Mouse (Mus musculus): ENCODE results near the gene Oxld1. TPM values are rescaled to one million over a fixed set of nuclear protein-coding genes. Genes with fewer than 3 reads are reported as not detected.

Oxld1 gene
- total and polyA plus RNA-seq, 3 experiments: 10.4 to 31.4 (median 20.3) TPM

DNA sequence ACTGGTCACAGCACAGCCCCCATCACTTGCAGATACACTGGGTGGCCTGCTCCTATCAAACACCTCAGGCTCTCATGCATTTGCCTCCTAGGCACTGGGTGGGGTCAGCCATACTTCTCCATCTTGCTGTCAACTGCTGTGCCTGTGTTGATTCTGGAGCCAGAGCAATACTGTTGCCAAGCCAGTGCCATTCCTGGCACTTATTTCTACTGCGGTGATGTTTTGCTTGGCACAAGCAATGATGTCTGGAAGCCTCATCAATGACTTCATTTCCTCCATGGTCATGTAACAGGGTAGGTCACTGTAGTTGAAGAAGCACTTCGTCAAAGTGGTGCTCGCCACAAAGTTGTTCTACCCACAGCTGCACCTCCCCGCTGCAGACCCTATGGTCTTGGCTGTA is 7.7 kb upstream of the Oxld1 start:
- in situ Hi-C loops (cut with MboI; ENCODE audit: low pct_ligation_motif_present, low pct_unique_long_range_greater_than_20kb, low sequenced_read_pairs) (no loop called here), dilution Hi-C loops (cut with MboI; ENCODE audit: extremely low pct_ligation_motif_present, extremely low pct_unique_long_range_greater_than_20kb, low sequenced_read_pairs) (no loop called here)
- no peak overlapping the region for H3K4me2 ChIP-seq (ENCODE audit: insufficient read depth, low read depth, poor library complexity, severe bottlenecking)
- no peak overlapping the region for H3K9ac ChIP-seq (ENCODE audit: insufficient read depth, low read depth)
- no peaks in the 10 kb centered on the region for H3K27me3 ChIP-seq (replicated peaks)
- TF ChIP-seq PAX5 (IDR thresholded peaks at IDR 0.05; ENCODE audit: low read length) (no peak), GABPA (IDR thresholded peaks at IDR 0.05; ENCODE audit: insufficient replicate concordance, low read depth, low read length) (no peak), JUN (IDR thresholded peaks at IDR 0.05; ENCODE audit: insufficient read depth, low read depth, low read length) (no peak), ZKSCAN1 (IDR thresholded peaks at IDR 0.05; ENCODE audit: borderline replicate concordance, low read depth, low read length) (no peak), MAFK (IDR thresholded peaks at IDR 0.05; ENCODE audit: insufficient replicate concordance, low read length) (no peak), JUND (conservative IDR thresholded peaks at IDR 0.05; ENCODE audit: low read depth, low read length) (no peak), TCF12 (IDR thresholded peaks at IDR 0.05; ENCODE audit: low read depth, low read length) (no peak), HCFC1 (IDR thresholded peaks at IDR 0.05; ENCODE audit: low read depth, low read length) (no peak), ETS1 (conservative IDR thresholded peaks at IDR 0.05; ENCODE audit: low read depth, low read length) (no peak), UBTF (IDR thresholded peaks at IDR 0.05; ENCODE audit: low read depth, low read length) (no peak), IRF4 (IDR thresholded peaks at IDR 0.05; ENCODE audit: low read depth, low read length) (no peak), MXI1 (IDR thresholded peaks at IDR 0.05; ENCODE audit: low read depth, low read length) (no peak), USF2 (conservative IDR thresholded peaks at IDR 0.05; ENCODE audit: low read depth, low read length) (no peak), ZNF384 (IDR thresholded peaks at IDR 0.05; ENCODE audit: low read depth, low read length) (no peak), NRF1 (IDR thresholded peaks at IDR 0.05; ENCODE audit: low read depth, low read length) (no peak), SMC3 (IDR thresholded peaks at IDR 0.05; ENCODE audit: low read depth, low read length) (no peak), ZC3H11A (IDR thresholded peaks at IDR 0.05; ENCODE audit: low read depth, low read length) (no peak), MAZ (IDR thresholded peaks at IDR 0.05; ENCODE audit: low read depth, low read length) (no peak), E2F4 (IDR thresholded peaks at IDR 0.05; ENCODE audit: insufficient replicate concordance, low read depth, low read length) (no peak), SIN3A (IDR thresholded peaks at IDR 0.05; ENCODE audit: low read length) (no peak)
- H3K4me1 ChIP-seq (ENCODE audit: control insufficient read depth in 1 of 2, insufficient read depth in 2 of 2): peaks cover 5 to 34% of the 10 kb centered on the region in 2 experiments; a peak in 3 of 4 replicates
- DNase-seq (ENCODE audit: extremely low read depth): no peak
- H3K27ac ChIP-seq (ENCODE audit: insufficient read depth, low read depth): no peak overlapping the region
- peaks cover 50 to 76% of the 10 kb centered on the region in 2 experiments for H3K36me3 ChIP-seq (replicated peaks in 1 of 2; ENCODE audit: control insufficient read depth in 1 of 2, insufficient read depth in 1 of 2, low read length in 1 of 2)
- H3K9me3 ChIP-seq (replicated peaks; ENCODE audit: low read length): no peaks in the 10 kb centered on the region
- peaks cover 28% of the 10 kb centered on the region for H3K79me2 ChIP-seq (replicated peaks; ENCODE audit: control insufficient read depth, extremely low read depth, insufficient read depth, poor library complexity, severe bottlenecking)
- H3K4me3 ChIP-seq (replicated peaks in 1 of 3; ENCODE audit: low read depth in 2 of 3, low read length in 2 of 3, poor library complexity in 1 of 3): no peak overlapping the region

DNA sequence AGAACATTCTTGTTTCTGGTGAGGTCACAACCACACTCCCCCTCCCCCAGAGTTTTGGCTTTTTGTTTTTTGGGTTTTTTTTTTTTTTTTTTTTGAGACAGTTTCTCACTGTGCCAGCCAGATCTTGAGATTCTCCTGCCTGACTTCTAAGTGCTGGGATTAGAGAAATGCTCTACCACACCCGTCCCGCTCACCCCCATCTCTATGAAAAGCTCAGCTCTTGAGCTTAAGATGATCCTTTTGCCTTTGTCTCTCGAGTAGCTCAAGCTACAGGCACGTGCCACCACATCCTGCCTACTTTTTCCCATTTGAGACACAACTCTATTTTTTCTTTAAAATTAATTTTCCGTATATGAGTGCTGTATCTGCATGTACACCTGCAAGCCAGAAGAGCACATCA is 6.5 kb upstream of the Oxld1 start:
- no peak for DNase-seq (ENCODE audit: extremely low read depth)
- Histone ChIP-seq H3K4me1 (ENCODE audit: control insufficient read depth in 1 of 2, insufficient read depth in 2 of 2) (peaks cover 9 to 40% of the 10 kb centered on the region in 2 experiments; a peak in 3 of 4 replicates), H3K9me3 (replicated peaks; ENCODE audit: low read length) (no peaks in the 10 kb centered on the region), H3K4me3 (replicated peaks in 1 of 3; ENCODE audit: low read depth in 2 of 3, low read length in 2 of 3, poor library complexity in 1 of 3) (no peak overlapping the region), H3K27ac (ENCODE audit: insufficient read depth, low read depth) (no peak overlapping the region), H3K36me3 (replicated peaks in 1 of 2; ENCODE audit: control insufficient read depth in 1 of 2, insufficient read depth in 1 of 2, low read length in 1 of 2) (peaks cover 49 to 74% of the 10 kb centered on the region in 2 experiments), H3K9ac (ENCODE audit: insufficient read depth, low read depth) (no peak overlapping the region), H3K4me2 (ENCODE audit: insufficient read depth, low read depth, poor library complexity, severe bottlenecking) (no peak overlapping the region), H3K79me2 (replicated peaks; ENCODE audit: control insufficient read depth, extremely low read depth, insufficient read depth, poor library complexity, severe bottlenecking) (peaks cover 37% of the 10 kb centered on the region), H3K27me3 (replicated peaks) (no peaks in the 10 kb centered on the region)
- TF ChIP-seq CHD2 (IDR thresholded peaks at IDR 0.05; ENCODE audit: low read length): peak; percentile 47; the same call in 1 of the 2 replicates
- TF ChIP-seq ZMIZ1 (IDR thresholded peaks at IDR 0.05; ENCODE audit: low read depth, low read length): peak; percentile 82
- TF ChIP-seq POLR2AphosphoS2 (IDR thresholded peaks at IDR 0.05; ENCODE audit: low read depth, low read length): peak; percentile 85
- no peak for TF ChIP-seq GABPA (IDR thresholded peaks at IDR 0.05; ENCODE audit: insufficient replicate concordance, low read depth, low read length)
- dilution Hi-C loops (cut with MboI; ENCODE audit: extremely low pct_ligation_motif_present, extremely low pct_unique_long_range_greater_than_20kb, low sequenced_read_pairs): no loop called here
- in situ Hi-C loops (cut with MboI; ENCODE audit: low pct_ligation_motif_present, low pct_unique_long_range_greater_than_20kb, low sequenced_read_pairs): no loop called here

All from CH12.LX (cell line).